Mouse (Mus musculus) ES-Bruce4 (cell line): ENCODE results near the gene Npm1.

ENCODE experiments used
- CTCF ChIP-seq: IDR thresholded peaks from one replicate; pipeline ENCODE4 v1.8.1; 2011; ENCODE audit warnings: low read depth, low read length
- EP300 ChIP-seq: IDR thresholded peaks from 2 replicates; pipeline ENCODE4 v1.6.1; 2011; ENCODE audit warnings: low read depth, low read length; ENCODE audit not compliant: insufficient read depth
- POLR2A ChIP-seq: IDR thresholded peaks from one replicate; pipeline ENCODE4 v1.8.1; 2011; ENCODE audit warnings: low read length; ENCODE audit not compliant: insufficient read depth

DNA sequence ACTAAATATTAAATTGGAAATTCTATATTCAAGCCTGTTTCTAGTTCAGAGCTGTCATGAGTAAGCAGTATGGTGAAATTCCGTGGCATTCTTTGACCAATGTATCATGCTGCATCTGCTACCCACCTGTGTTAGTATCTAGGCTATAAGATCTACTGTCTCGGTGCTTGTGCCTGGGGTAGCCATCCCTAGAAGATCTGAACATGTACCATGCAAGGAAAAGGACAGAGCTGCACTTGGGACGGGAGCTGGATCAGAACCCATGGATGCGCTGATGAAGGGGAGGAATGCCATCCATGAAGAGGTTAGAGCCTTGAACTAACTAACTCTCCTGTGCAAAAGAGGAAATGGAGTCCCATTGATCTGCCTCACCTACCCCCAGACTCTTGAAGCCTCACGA lies 24.3 kb downstream of the Npm1 start:
- no peak for TF ChIP-seq CTCF
- TF ChIP-seq POLR2A: no peak
- TF ChIP-seq EP300: no peak
